Mouse (Mus musculus) brain, adult 2 months (tissue): Measurements from ENCODE around the gene Slc9a9.

Experiments
- DNase-seq: peaks from one replicate; pipeline ENCODE4 v3.0.0; 2011; ENCODE audit warnings: low read depth, low spot score

Slc9a9 gene

DNA sequence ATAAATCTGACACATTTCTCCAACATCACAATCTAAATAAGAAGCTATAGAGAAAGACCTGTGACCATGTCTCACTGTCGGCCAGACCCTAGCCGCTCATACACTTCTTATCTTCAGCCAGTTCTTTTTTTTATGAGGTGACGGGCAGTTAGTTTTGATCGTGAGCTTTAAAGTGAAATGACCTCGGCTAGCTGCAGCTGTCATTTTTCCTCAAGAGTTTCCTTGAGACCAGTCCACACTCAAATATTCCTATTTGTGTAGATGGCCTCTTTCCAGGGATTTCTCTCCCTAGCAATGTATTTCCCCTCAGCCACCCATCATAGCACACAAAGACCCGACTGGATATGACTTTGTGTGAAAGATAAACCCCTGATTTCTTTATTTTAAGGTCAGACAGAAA is 521.7 kb downstream of the Slc9a9 start:
- DNase-seq, result no peak

DNA sequence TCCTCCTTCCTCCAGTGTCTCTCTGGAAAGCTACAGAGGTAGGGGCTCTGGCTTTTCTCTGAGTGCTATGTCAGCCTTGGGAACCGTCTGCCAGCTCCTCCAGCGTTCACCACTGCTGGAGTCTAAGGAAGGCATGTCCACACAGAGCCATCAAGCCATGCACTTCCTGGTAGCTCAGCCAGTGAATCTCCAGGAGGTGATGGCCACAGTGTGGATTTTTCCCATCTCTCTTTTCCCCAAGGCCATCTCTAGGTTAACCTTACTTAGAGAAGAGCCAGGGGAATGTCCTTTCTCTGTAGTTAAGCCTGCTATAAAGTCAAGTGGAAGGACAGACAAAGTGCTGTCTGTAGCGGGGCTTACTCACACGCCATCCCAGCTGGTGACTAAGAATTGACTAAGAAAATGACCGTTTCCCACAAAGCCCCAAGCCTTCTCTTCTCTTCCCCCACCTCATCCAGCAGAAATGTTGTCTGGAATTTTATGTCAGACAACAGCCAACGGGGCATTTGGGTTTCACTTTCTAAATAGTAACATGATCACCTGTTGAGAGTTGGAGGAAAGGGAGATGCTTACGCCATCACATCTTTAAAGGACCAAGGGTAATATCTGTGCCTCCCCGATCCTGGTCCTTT is 523.3 kb downstream of the Slc9a9 start:
- DNase-seq, result no peak

GRCm38 (mm10) chr9:95193672-95194071 is 524.0 kb downstream of the Slc9a9 start:
- DNase-seq, result no peak

DNA sequence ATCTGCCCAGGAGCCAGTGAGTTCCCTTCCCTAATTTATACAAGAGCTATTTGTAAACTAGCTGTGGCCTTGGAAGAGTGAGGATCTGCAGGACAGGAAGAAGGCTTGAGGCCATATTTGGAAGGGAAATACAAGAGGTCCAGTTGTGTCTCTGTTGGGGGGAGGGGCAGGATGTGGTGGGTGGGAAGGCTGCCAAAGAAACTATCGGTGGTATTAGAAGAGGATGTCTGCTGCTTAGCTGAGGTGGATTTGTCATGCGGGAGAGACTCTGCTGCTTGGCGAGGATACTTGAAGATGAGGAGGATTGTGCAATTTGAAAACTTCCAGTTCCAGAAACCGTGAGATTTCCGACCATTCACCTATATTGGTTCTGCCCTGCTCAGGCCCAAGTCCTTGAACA is 524.4 kb downstream of the Slc9a9 start:
- peak; percentile 34 for DNase-seq

DNA sequence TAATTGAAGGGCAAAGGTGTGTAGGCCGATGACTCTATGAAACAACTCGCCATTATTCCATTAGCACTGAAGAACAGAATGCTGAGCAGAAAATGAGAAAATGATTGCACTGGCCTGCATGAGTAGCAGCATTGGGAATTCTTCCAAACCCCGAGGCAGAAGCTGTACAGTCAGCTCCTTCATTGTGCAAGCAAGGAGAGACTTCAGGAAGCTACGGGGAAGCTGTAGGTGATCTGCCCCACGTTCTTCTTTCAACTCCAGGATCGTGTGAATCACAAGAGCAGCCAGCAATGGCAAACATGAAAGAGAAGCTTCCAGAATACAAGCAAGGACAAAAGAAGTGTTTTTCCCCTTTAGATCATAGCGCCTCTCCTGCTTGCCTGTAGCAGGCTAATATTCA is 538.0 kb downstream of the Slc9a9 start:
- peak; percentile 75 for DNase-seq

- DNase-seq, result peak; percentile 47
Measured at GRCm38 (mm10) chr9:95208681-95209080, 539.0 kb downstream of the Slc9a9 start.

GRCm38 (mm10) chr9:95220009-95220408 is 550.3 kb downstream of the Slc9a9 start:
- no peak for DNase-seq

- DNase-seq, result no peak
Measured at GRCm38 (mm10) chr9:95221310-95221709, 551.6 kb downstream of the Slc9a9 start.

DNA sequence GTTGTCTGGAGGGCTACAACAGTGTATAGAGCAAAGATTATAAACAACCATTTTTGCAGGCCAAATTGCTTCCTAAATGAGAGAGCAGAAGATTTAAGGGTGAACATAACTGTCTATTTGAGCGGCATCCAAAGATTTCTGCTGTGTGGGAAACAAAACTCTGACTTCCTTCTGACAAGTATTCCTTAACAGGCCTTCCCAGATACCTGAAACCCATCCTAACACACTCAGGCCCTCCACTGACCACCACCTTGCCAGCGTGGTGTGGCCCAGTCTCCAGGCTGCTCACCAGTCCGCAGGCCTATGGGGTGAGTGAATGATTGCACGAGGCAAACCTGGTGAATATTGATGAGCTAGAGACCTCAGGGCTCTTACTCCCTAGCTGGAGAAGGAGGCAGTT is 557.3 kb downstream of the Slc9a9 start:
- DNase-seq, result no peak

DNA sequence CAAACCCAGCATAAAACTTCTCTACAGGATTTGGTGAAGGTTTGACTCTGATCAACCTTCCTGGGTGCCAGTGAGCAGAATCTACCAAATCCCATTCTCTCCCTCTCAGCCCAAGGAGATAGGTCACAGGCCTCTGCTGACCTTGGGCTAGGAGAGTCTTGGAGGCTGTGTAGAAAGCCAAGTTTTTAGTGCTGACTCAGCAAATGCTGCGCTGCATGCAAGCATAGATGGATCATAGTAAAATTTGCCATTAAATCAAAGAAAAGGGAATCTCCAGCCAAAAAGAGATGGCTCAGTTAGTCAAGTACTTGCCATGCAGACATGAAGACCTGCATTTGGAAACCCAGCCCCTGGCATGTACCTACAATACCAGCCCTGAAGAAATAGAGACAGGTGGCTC is 558.4 kb downstream of the Slc9a9 start:
- no peak for DNase-seq

GRCm38 (mm10) chr9:95229147-95229546 is 559.4 kb downstream of the Slc9a9 start:
- DNase-seq, result peak; percentile 80

GRCm38 (mm10) chr9:95239900-95240299 is 570.2 kb downstream of the Slc9a9 start:
- no peak for DNase-seq

- peak; percentile 66 for DNase-seq
Measured at GRCm38 (mm10) chr9:95242628-95243195, 573.0 kb downstream of the Slc9a9 start.

DNA sequence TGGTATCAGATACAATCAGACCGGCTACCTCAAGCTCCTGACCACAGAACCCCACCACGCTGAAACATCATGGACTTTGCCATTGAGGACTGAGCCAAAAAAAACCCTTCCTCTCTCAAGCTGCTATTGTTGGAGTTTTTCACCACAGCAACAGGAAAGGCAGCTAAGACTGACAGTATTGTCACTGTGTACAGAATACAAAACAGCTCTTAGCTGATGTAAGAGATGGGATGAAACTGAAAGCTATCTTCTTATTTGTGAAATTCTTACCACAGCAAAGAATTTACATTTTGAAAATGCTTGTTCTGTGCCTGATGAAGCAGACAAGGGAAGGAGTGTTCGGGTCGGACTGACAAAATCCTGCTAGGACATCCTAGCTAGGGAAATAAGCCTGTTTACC is 584.5 kb downstream of the Slc9a9 start:
- DNase-seq, result peak; percentile 8

- DNase-seq, result no peak
Measured at GRCm38 (mm10) chr9:95255844-95256243, 586.1 kb downstream of the Slc9a9 start.

DNA sequence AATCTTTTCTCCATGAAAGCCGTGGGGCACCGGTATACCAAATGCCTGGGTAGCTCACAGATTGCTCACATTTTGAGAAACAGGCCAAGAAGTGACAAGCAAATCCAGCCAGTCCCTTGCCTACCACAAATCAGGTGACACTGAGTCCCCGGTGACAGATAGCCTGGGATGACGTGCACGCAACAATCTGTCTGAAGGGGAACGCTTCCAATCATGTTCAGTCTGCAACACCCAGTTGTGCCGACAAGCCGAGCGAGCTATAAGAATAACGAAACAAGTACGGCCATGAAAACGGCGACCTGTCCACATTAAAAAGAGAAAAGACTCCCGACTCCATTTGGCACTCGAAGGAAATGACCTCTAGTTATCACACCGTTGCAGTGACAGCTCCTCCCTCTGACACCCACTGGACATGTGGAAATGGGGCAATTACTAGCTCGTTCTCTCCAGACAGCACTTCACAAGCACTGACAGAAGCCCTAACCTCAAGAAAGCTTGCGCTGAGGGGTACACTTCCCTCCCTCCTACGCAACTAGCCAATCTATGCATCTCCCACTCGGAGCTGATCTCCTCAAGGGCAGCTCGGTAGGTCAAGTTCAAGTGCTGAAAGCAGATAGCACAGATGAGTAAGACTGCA is 587.1 kb downstream of the Slc9a9 start:
- no peak for DNase-seq

GRCm38 (mm10) chr9:95262851-95263250 is 593.1 kb downstream of the Slc9a9 start:
- DNase-seq, result no peak

DNA sequence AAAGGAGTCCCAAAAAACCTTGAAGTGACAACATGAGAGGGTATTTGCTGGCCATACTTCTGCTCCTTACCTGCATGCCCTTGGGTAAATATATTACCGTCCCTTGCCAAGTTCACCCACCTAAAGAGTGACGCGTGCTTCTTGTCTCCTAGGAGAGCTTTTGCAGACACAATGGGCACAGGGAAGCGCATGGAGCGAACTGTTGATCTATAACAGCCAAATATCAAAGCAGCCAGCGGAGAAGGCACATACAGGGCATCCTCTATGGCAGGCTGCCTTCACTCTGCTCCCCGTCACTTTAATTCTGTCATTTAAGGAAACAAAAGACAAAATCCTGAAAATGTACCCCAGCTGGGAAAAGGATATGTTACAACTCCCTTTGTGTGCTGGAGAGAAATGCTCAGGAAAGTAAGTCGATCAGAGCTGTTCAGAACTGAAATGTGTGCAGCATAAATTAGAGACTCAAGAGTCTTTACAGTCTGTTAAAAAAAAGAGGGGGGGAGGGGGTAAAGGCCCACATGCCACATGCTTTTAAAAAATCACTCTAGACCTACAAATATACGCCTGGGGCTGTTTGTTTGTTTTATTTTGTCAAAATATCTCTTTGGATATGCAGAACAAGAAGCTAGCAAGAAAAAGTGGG is 594.3 kb downstream of the Slc9a9 start:
- DNase-seq, result no peak

DNA sequence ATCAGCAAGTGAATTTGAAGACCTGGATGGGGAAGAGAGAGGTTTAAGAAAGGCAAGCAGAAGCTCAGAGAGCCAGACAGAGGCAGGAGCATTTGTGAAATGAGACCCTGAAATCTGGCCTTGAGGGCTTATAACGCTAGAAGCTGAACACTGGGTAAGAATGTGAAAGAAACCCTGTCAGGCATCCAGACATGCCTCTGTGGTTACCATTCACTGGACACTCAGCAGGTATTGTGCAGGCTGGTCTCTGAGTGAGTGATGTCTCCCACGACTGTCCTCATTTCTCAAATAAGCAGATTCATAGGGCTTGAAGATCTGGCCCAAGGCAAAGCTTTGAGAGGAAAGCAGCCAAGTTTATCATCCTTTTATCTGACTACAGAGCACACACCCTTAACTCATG is 596.5 kb downstream of the Slc9a9 start:
- DNase-seq, result no peak

DNA sequence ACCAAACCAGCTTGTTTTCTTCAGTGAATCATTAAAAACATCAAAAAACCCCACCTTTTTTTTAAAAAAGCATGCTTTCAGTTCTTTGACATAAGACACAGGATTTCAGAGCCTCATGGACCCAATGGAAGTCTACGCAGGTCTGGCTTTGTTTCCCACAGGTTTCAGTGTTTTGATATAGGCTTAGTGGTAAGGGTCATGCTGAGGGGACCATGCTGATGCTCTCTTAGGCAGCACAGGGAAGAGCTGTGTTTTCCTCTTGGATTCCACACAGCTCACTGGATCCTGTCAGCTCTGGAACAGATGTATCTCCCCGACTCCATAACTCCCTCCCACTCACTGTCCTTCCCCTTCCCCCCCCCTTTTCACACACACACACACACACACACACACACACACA is 597.2 kb downstream of the Slc9a9 start:
- no peak for DNase-seq

GRCm38 (mm10) chr9:95279590-95280344 is 610.1 kb downstream of the Slc9a9 start:
- peak; percentile 54 for DNase-seq
